Mouse (Mus musculus) intestine, embryonic 14.5 days (tissue): Measurements from ENCODE around the gene Heg1. TPM values are rescaled to one million over a fixed set of nuclear protein-coding genes. Genes with fewer than 3 reads are reported as not detected.
A peak's percentile ranks its signal among the peaks of the same experiment; 100 is the strongest.

Experiments
- ATAC-seq: fragments of 200-750 bp; cut with Nextera tagmentation; replicated peaks from 2 replicates; pipeline ENCODE4 v1.8.0; 2017; ENCODE audit warnings: low read depth, moderate number of reproducible peaks, moderate TSS enrichment, moderate library complexity; ENCODE audit not compliant: low FRiP score, low TSS enrichment
- DNase-seq: peaks from one replicate; pipeline ENCODE4 v3.0.0-alpha.2; 2018; ENCODE audit warnings: low spot score
- H3K27ac ChIP-seq: fragments of 300-500 bp; sonication (generic); 2 replicates; pipeline ENCODE4 v1.5.1; 2014; ENCODE audit warnings: low read depth, mild to moderate bottlenecking, control low read depth
- H3K27me3 ChIP-seq: fragments of 300-500 bp; sonication (generic); replicated peaks from 2 replicates; pipeline ENCODE4 v1.6.1; 2014; ENCODE audit warnings: low read length, control low read depth; ENCODE audit not compliant: control insufficient read depth, insufficient read depth
- H3K36me3 ChIP-seq: fragments of 300-500 bp; sonication (generic); 2 replicates; pipeline ENCODE4 v1.6.1; 2014; ENCODE audit warnings: low read length, control low read depth; ENCODE audit not compliant: control insufficient read depth, insufficient read depth
- H3K4me1 ChIP-seq: fragments of 300-500 bp; sonication (generic); replicated peaks from 2 replicates; pipeline ENCODE4 v1.6.1; 2014; ENCODE audit warnings: low read length, control low read depth, mixed read lengths; ENCODE audit not compliant: control insufficient read depth, insufficient read depth
- H3K4me2 ChIP-seq: fragments of 300-500 bp; sonication (generic); 2 replicates; pipeline ENCODE4 v1.6.1; 2014; ENCODE audit warnings: low read length
- H3K4me3 ChIP-seq: fragments of 300-500 bp; sonication (generic); 2 replicates; pipeline ENCODE4 v1.5.1; 2014; ENCODE audit warnings: low read depth, low read length, control low read depth, mixed read lengths
- H3K9ac ChIP-seq: fragments of 300-500 bp; sonication (generic); 2 replicates; pipeline ENCODE4 v1.6.1; 2014; ENCODE audit warnings: mild to moderate bottlenecking, low read length
- H3K9me3 ChIP-seq: fragments of 300-500 bp; sonication (generic); 2 replicates; pipeline ENCODE4 v1.6.1; 2016; ENCODE audit warnings: low read length, control low read depth; ENCODE audit not compliant: control insufficient read depth
- WGBS: fragments of 180-500 bp; shearing (Covaris S2); extraction: QIAGEN DNeasy Blood & Tissue Kit; methylation state at CpG from one replicate; pipeline ENCODE4 v1.1.7; 2014; 5-methylcytosine and 5-hydroxymethylcytosine counted together
- polyA plus RNA-seq: library from polyadenylated mRNA; unstranded; fragments of >200 nt; fragmentation: Nextera tagmentation; extraction: Ambion mirVana; gene quantifications from 2 replicates; pipeline ENCODE4 v1.2.1, GENCODE M21; 2014

Heg1 gene
- polyA plus RNA-seq, 1 experiment from 2014 or later: 26.5 TPM

DNA sequence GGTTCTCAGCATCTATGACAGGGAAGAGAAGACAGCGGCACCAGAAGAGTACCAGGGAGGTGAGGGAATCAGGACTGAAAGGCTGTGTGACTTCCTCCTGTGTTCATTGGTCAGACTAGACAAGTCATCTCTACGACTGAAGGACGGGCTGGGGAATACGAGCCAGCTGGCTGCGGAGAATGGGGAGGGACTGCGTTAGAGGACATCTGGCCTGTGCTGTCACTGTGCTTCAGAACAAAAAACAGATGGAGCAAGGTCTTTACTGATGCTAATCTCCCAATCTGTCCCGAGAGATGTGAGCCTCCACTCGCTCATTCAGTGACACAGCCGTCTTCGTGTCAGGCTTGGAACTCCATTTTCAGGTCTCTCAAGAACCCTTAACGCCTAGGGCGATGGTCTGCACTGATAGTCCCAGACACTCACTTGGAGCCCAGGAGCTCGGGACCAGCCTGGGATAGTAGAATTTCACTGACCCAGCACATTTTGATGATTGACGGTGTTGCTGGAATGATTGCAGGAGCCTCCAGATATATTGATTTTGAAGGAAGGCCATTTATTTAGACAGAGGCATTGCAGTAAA is 10.6 kb upstream of the Heg1 start:
- Histone ChIP-seq H3K4me1 (peaks cover 13% of the 10 kb centered on the region; the same call in 1 of the 2 replicates), H3K4me2 (no peak overlapping the region), H3K27ac (no peak overlapping the region), H3K27me3 (no peaks in the 10 kb centered on the region), H3K9ac (no peak overlapping the region), H3K9me3 (no peaks in the 10 kb centered on the region), H3K36me3 (no peaks in the 10 kb centered on the region), H3K4me3 (no peak overlapping the region)
- no peak for ATAC-seq
- WGBS: 50% methylated on average over 14 of the region's 14 CpGs
- peak; percentile 49 for DNase-seq

DNA sequence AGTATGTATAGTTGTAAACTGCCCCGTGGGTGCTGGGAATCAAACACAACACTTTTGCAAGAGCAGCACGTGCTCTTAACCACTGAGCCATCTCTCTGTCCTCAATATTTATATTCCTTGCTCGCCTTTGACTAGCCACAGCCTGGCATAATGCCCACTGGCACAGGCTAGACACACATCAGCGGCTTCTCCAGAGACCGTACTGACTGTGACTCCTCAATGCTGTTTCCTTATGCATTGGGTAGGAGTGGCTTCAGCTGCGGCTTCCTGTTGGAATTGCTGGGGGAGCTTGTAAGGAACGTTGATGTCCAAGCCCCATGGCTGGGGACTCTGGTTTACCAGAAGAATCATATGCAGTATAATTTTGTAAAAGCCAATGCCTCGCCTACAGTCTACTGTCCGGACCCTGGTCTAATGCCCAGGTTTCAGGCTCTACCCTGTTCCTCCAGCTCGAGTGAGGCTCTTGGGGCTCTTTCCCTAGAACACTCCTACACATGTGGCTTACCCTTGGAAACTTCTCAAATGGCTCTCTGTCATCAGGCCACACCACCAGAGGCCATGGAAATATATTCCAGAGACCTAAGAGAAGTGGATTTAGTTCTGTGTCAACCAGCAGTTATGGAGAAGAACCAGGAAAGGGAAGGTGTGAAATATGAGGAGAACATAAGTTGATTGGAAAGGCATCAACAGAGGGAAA is 8.9 kb upstream of the Heg1 start:
- peaks cover 13% of the 10 kb centered on the region; the same call in 1 of the 2 replicates for H3K4me1 ChIP-seq
- H3K4me2 ChIP-seq: no peak overlapping the region
- no peak overlapping the region for H3K9ac ChIP-seq
- DNase-seq: no peak
- H3K4me3 ChIP-seq: no peak overlapping the region
- ATAC-seq: no peak
- 90% methylated on average over 10 of the region's 10 CpGs for WGBS
- no peaks in the 10 kb centered on the region for H3K27me3 ChIP-seq
- H3K36me3 ChIP-seq: no peaks in the 10 kb centered on the region
- H3K9me3 ChIP-seq: no peaks in the 10 kb centered on the region
- no peak overlapping the region for H3K27ac ChIP-seq

DNA sequence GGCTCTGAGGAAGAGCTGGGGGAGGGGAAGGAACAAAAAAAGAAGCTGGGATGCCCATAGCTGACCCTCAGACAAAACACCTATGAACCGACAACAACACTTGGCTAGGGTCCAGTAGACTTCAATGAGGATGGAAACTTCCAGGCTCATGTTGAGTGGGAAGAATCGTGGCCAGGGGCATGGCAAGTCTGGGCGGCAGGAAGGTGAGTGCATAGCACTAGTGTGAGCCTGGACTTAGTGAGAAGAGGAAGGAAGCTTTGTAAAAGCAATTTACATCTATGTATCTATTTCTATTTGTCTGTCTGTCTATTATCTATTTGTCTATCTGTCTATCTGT is 8.4 kb upstream of the Heg1 start:
- Histone ChIP-seq H3K4me3 (no peak overlapping the region), H3K27ac (no peak overlapping the region), H3K9ac (no peak overlapping the region), H3K9me3 (no peaks in the 10 kb centered on the region), H3K27me3 (no peaks in the 10 kb centered on the region), H3K36me3 (no peaks in the 10 kb centered on the region), H3K4me2 (no peak overlapping the region), H3K4me1 (peaks cover 10% of the 10 kb centered on the region; the same call in 1 of the 2 replicates)
- WGBS: 74% methylated on average over 3 of the region's 3 CpGs
- ATAC-seq (no peak), DNase-seq (no peak)

DNA sequence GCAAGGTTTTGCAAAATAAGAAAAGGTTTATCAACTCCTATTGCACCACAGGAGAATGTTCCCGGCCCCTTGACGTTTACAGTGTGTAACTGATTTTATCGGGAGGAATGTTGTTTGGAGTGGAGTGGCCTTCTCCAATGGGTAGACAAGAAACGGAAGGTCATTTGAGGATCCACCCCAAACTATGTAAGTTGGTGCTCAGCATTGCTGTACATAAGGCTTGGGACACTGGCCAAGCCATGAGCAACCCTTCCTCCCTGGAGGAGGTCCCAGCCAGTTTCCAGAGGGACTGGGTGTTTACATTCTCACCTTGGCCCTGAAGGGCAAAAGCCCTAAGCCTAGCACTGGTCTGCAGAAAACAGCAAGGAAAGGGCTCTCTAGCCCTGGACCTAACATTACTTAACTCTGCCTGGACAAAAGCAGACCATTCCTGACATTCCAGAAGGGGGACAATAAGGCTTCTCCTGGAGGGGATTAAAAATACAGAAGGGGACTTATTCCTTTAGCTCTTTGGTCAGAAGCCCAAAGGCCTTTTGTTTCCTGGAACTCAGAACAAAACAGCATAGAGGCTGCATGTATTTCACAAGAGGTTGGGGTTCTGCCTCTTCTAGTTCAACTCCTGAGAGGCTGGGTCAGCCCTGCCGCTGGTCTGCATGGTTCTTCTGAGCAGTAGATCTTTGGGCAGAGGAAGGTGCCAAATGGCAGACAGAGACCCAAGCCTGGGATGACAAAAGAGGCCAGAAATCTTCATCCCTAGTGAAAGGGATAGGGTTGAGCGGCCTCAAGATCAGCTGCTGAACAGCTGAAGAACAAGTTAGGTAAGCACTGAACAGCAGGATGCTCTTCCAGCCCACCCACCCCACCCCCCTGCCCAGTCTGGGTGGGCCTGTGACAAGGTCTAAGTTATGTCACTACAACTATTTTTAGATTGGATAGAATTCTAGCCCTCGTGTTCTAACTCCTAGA is 7.5 kb upstream of the Heg1 start:
- H3K36me3 ChIP-seq: no peaks in the 10 kb centered on the region
- no peak overlapping the region for H3K4me2 ChIP-seq
- no peaks in the 10 kb centered on the region for H3K9me3 ChIP-seq
- no peak overlapping the region for H3K27ac ChIP-seq
- H3K27me3 ChIP-seq: no peaks in the 10 kb centered on the region
- no peak overlapping the region for H3K4me3 ChIP-seq
- H3K4me1 ChIP-seq: 0 out of 2 replicates have a peak, but pooled peaks cover 8% of the 10 kb centered on the region
- WGBS: 64% methylated on average over 7 of the region's 7 CpGs
- DNase-seq (no peak), ATAC-seq (no peak)
- H3K9ac ChIP-seq: no peak overlapping the region

DNA sequence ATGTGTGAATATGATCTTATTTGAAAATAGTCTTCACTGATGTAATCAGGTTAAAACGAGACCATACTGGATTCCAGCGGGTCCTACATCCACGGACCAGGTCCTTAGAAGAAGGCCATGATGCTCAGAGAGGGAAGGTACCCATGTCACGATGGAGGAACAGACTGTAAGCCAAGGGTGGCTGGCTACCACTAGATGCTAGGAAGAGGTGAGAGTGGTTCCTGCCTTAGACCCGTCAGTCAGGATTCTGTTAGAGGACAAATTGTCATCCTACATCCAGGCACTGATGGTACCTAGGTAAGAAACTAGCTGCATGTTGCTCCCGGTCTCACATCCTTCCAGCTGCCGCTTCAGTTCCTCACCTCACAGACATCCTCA is 6.9 kb upstream of the Heg1 start:
- no peak overlapping the region for H3K4me2 ChIP-seq
- H3K27ac ChIP-seq: no peak overlapping the region
- H3K27me3 ChIP-seq: no peaks in the 10 kb centered on the region
- 89% methylated on average over 7 of the region's 7 CpGs for WGBS
- no peaks in the 10 kb centered on the region for H3K36me3 ChIP-seq
- H3K9ac ChIP-seq: no peak overlapping the region
- 0 out of 2 replicates have a peak, but pooled peaks cover 8% of the 10 kb centered on the region for H3K4me1 ChIP-seq
- ATAC-seq (no peak), DNase-seq (no peak)
- no peak overlapping the region for H3K4me3 ChIP-seq
- H3K9me3 ChIP-seq: no peaks in the 10 kb centered on the region

DNA sequence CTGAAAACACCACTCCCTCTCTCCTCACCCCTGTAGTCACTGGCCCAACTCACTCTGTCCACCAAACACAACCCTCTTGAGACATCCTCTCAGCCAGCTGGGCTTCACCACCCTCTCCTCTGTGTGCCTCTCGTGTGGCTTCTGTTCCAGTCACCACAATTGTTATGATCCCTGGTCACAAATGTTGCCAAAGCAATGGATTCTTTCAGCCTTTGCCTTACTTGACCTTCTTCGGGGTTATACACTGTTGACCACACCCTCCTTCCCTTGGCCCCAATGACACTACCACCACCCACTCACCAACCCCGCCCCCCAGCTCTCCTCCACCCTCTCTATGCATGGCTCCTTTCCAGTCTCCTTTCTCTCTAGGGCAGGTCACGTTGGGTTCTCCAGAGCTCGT is 6.3 kb upstream of the Heg1 start:
- Histone ChIP-seq H3K9me3 (no peaks in the 10 kb centered on the region), H3K9ac (no peak overlapping the region), H3K36me3 (no peaks in the 10 kb centered on the region), H3K27ac (no peak overlapping the region), H3K4me3 (no peak overlapping the region), H3K4me1 (0 out of 2 replicates have a peak, but pooled peaks cover 8% of the 10 kb centered on the region), H3K27me3 (no peaks in the 10 kb centered on the region), H3K4me2 (no peak overlapping the region)
- ATAC-seq (no peak), DNase-seq (no peak)
- WGBS: 85% methylated on average over 5 of the region's 5 CpGs

DNA sequence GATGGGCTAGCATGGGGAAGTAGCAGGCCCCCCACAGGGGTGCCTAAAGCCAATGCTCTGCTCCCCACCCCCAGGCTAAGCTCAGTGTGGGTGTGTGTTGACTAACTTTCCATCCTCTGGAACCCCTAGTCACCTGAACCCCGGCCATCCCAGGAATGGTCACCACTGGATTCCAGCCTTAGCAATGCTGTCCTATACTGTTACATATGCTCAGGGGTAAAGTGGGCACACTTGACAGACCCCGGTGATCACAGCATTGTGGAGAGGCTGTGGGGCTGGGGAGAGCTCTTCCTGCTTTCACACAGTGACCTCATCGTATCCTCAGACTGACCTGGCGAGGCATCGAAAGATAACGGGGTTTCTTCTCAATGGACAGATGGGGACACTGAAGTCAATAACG is 3.9 kb upstream of the Heg1 start:
- H3K27ac ChIP-seq: no peak overlapping the region
- H3K27me3 ChIP-seq: no peaks in the 10 kb centered on the region
- no peak overlapping the region for H3K9ac ChIP-seq
- WGBS: 84% methylated on average over 7 of the region's 7 CpGs
- DNase-seq (no peak), ATAC-seq (no peak)
- peaks cover 11% of the 10 kb centered on the region; the same call in 1 of the 2 replicates for H3K4me1 ChIP-seq
- H3K36me3 ChIP-seq: no peaks in the 10 kb centered on the region
- H3K4me2 ChIP-seq: no peak overlapping the region
- no peaks in the 10 kb centered on the region for H3K9me3 ChIP-seq
- no peak overlapping the region for H3K4me3 ChIP-seq

DNA sequence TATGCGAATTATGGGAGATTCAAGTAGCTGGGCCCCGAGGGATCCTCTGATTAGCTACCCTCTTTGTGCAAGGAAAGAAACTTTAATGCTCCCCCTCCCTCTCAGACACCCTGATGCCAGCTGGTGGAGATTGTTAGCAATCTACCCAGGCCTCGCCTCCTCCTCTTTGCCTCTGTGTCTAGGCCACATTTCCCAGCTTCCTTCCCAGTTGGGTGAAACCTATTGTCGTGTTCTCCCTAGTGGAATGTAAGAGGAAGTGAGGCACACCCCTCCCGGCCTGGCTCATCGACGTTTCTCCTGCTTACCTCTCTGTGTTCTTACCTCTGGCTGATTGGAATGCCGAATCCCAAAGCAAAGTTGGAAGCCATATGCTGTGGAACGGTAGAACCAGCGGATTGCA is 3.4 kb upstream of the Heg1 start:
- Histone ChIP-seq H3K36me3 (no peaks in the 10 kb centered on the region), H3K4me3 (no peak overlapping the region), H3K27me3 (no peaks in the 10 kb centered on the region), H3K4me2 (no peak overlapping the region), H3K27ac (no peak overlapping the region), H3K4me1 (peaks cover 14% of the 10 kb centered on the region; the same call in 1 of the 2 replicates), H3K9ac (no peak overlapping the region), H3K9me3 (no peaks in the 10 kb centered on the region)
- WGBS: 64% methylated on average over 10 of the region's 10 CpGs
- DNase-seq: no peak
- no peak for ATAC-seq
